Mouse (Mus musculus) midbrain, embryonic 14.5 days (tissue): Measurements from ENCODE around the gene Ngdn. TPM values are rescaled to one million over a fixed set of nuclear protein-coding genes. Genes with fewer than 3 reads are reported as not detected.
"Not testable (repeated sequence)": the region's sequence is repeated elsewhere in the genome, so short reads cannot be mapped to it uniquely, and the experiment has no call there.

ENCODE experiments used
- ATAC-seq: fragments of 200-750 bp; cut with Nextera tagmentation; 2 replicates; pipeline ENCODE4 v1.8.0; 2017; ENCODE audit warnings: moderate number of reproducible peaks, moderate library complexity; ENCODE audit not compliant: low FRiP score, low TSS enrichment
- DNase-seq: peaks from one replicate; pipeline ENCODE4 v3.0.0-alpha.2; 2015
- H3K27ac ChIP-seq: fragments of 300-500 bp; sonication (generic); replicated peaks from 2 replicates; pipeline ENCODE4 v1.5.1; 2014; ENCODE audit warnings: mild to moderate bottlenecking, low read depth, low read length, moderate library complexity
- H3K27me3 ChIP-seq: fragments of 300-500 bp; sonication (generic); 2 replicates; pipeline ENCODE4 v1.6.1; 2014; ENCODE audit warnings: low read length, control low read depth, mixed read lengths; ENCODE audit not compliant: control insufficient read depth, insufficient read depth
- H3K36me3 ChIP-seq: fragments of 300-500 bp; sonication (generic); 2 replicates; pipeline ENCODE4 v1.6.1; 2014; ENCODE audit warnings: low read length, control low read depth; ENCODE audit not compliant: control insufficient read depth, insufficient read depth
- H3K4me1 ChIP-seq: fragments of 300-500 bp; sonication (generic); 2 replicates; pipeline ENCODE4 v1.6.1; 2014; ENCODE audit warnings: mild to moderate bottlenecking, antibody characterized with exemption, low read length, control low read depth; ENCODE audit not compliant: control insufficient read depth, insufficient read depth
- H3K4me2 ChIP-seq: fragments of 300-500 bp; sonication (generic); 2 replicates; pipeline ENCODE4 v1.6.1; 2014; ENCODE audit warnings: mild to moderate bottlenecking, low read length, moderate library complexity
- H3K4me3 ChIP-seq: fragments of 300-500 bp; sonication (generic); replicated peaks from 2 replicates; pipeline ENCODE4 v1.5.1; 2014; ENCODE audit warnings: low read depth, low read length
- H3K9ac ChIP-seq: fragments of 300-500 bp; sonication (generic); replicated peaks from 2 replicates; pipeline ENCODE4 v1.6.1; 2014; ENCODE audit warnings: mild to moderate bottlenecking, low read length, moderate library complexity
- H3K9me3 ChIP-seq: fragments of 300-500 bp; sonication (generic); 2 replicates; pipeline ENCODE4 v1.6.1; 2016; ENCODE audit warnings: low read length, control low read depth, mixed read lengths; ENCODE audit not compliant: control insufficient read depth
- WGBS: fragments of 180-500 bp; shearing (Covaris S2); extraction: QIAGEN DNeasy Blood & Tissue Kit; methylation state at CpG from one replicate; pipeline ENCODE4 v1.1.7; 2014; 5-methylcytosine and 5-hydroxymethylcytosine counted together
- polyA plus RNA-seq: library from polyadenylated mRNA; unstranded; fragments of >200 nt; fragmentation: Nextera tagmentation; extraction: Ambion mirVana; gene quantifications from 2 replicates; pipeline ENCODE4 v1.2.1, GENCODE M21; 2014

Gene Ngdn
- polyA plus RNA-seq, 1 experiment from 2014 or later = 51.7 TPM

DNA sequence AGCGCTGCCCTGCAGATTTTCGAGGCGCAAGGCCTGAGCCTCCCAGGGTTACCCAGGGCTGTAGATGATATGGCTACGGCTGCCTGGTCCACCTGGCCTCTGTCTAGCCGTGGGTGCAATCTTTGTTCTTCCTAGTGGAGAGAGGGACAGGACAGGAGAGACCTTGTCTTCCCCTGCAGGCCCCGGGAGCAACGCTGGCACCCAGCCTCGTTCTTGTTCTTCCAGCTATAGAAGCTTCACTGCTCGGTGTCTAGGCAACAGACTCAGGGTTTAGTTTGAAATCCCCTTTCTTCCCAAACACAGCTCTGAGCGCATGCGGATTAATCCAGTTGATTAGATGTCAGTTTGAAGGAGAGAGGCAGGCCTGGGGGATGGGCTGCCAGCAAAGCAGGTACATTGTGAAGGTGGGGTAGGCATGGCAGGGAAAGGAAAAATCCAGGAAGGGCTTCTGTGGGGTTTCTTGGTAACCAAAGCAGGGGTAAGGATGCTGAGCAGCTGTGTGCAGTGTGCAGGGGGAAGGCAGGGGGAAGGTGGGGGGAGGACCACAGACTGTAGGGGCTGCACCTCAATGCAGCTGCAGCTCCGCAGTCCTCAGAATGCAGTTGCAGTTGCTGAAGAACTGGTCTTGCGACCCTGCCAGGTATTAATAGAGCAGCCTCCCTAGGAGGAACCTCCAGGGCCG, 19.7 kb upstream of the Ngdn start:
- no peaks in the 10 kb centered on the region for H3K36me3 ChIP-seq
- WGBS = 10% methylated on average over 14 of the region's 14 CpGs
- no peaks in the 10 kb centered on the region for H3K9me3 ChIP-seq
- DNase-seq (peak; percentile 88), ATAC-seq (peak; percentile 80)
- H3K4me3 ChIP-seq = no peak overlapping the region
- H3K4me2 ChIP-seq = peak overlapping the region; percentile 32
- H3K4me1 ChIP-seq = peaks cover 36% of the 10 kb centered on the region
- peak overlapping the region; percentile 26; the same call in 1 of the 2 replicates for H3K9ac ChIP-seq
- H3K27me3 ChIP-seq = no peaks in the 10 kb centered on the region
- H3K27ac ChIP-seq = peak overlapping the region; percentile 90

- H3K27ac ChIP-seq = peak overlapping the region; percentile 20; the same call in 1 of the 2 replicates
- no peak for DNase-seq
- H3K4me2 ChIP-seq = 0 out of 2 replicates have a peak overlapping the region, but pooled peaks have one; percentile 6
- no peak for ATAC-seq
- peaks cover 36% of the 10 kb centered on the region for H3K4me1 ChIP-seq
- no peaks in the 10 kb centered on the region for H3K36me3 ChIP-seq
- no peak overlapping the region for H3K4me3 ChIP-seq
- H3K27me3 ChIP-seq = no peaks in the 10 kb centered on the region
- no peaks in the 10 kb centered on the region for H3K9me3 ChIP-seq
- WGBS = 33% methylated on average over 9 of the region's 9 CpGs
- 0 out of 2 replicates have a peak overlapping the region, but pooled peaks have one; percentile 17 for H3K9ac ChIP-seq
These were observed 18.5 kb upstream of the Ngdn start for GRCm38 (mm10) chr14:54996793-54997192.

GRCm38 (mm10) chr14:54997297-54997696, 18.0 kb upstream of the Ngdn start:
- H3K36me3 ChIP-seq = no peaks in the 10 kb centered on the region

GRCm38 (mm10) chr14:54998680-54999079, 16.6 kb upstream of the Ngdn start:
- Histone ChIP-seq H3K36me3 (no peaks in the 10 kb centered on the region), H3K9me3 (no peaks in the 10 kb centered on the region), H3K4me3 (no peak overlapping the region), H3K27me3 (no peaks in the 10 kb centered on the region), H3K27ac (no peak overlapping the region), H3K4me2 (no peak overlapping the region), H3K4me1 (peaks cover 36% of the 10 kb centered on the region), H3K9ac (no peak overlapping the region)
- no peak for ATAC-seq
- no peak for DNase-seq

More at GRCm38 (mm10) chr14:54997297-54997696, 18.0 kb upstream of the Ngdn start:
- Histone ChIP-seq H3K4me3 (no peak overlapping the region), H3K4me2 (no peak overlapping the region), H3K9ac (0 out of 2 replicates have a peak overlapping the region, but pooled peaks have one; percentile 17), H3K4me1 (peaks cover 36% of the 10 kb centered on the region), H3K27me3 (no peaks in the 10 kb centered on the region), H3K9me3 (no peaks in the 10 kb centered on the region), H3K27ac (no peak overlapping the region)
- ATAC-seq (no peak), DNase-seq (no peak)
- 23% methylated on average over 4 of the region's 4 CpGs for WGBS

- H3K4me2 ChIP-seq, H3K4me3 ChIP-seq, H3K36me3 ChIP-seq, H3K9me3 ChIP-seq, ATAC-seq, H3K27ac ChIP-seq, H3K9ac ChIP-seq, H3K27me3 ChIP-seq: not testable (repeated sequence)
- peaks cover 30% of the 10 kb centered on the region for H3K4me1 ChIP-seq
- peak; percentile 48 for DNase-seq
- 80% methylated on average over 5 of the region's 5 CpGs for WGBS
These were observed 15.4 kb upstream of the Ngdn start for GRCm38 (mm10) chr14:54999868-55000267.

DNA sequence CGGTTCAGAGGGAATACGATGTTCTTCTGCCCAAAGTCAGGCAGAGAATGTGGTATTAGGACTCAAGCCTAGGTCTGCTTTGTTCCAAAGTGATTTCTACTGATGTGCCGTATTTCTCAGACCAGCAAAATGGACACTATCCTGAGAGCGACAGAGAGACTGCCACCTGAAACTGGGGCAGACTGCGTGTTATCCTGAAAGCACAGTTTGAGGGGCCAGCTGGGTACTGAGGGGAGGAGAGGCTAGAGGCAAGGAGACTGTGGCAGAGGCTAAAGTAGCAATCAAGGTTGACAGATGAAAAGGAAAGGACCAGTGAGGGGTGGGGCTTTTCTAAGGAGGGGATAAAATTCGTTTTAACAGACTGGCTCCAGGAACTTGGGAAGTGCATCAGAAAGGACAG, 14.4 kb upstream of the Ngdn start:
- peaks cover 21% of the 10 kb centered on the region for H3K4me1 ChIP-seq
- no peak overlapping the region for H3K4me3 ChIP-seq
- WGBS = 84% methylated on average over 6 of the region's 6 CpGs
- no peak overlapping the region for H3K27ac ChIP-seq
- no peaks in the 10 kb centered on the region for H3K27me3 ChIP-seq
- ATAC-seq (no peak), DNase-seq (no peak)
- H3K4me2 ChIP-seq = no peak overlapping the region
- H3K36me3 ChIP-seq = no peaks in the 10 kb centered on the region
- H3K9me3 ChIP-seq = no peaks in the 10 kb centered on the region
- H3K9ac ChIP-seq = no peak overlapping the region

GRCm38 (mm10) chr14:55001446-55001845, 13.8 kb upstream of the Ngdn start:
- DNase-seq = no peak
- no peaks in the 10 kb centered on the region for H3K27me3 ChIP-seq
- H3K36me3 ChIP-seq = no peaks in the 10 kb centered on the region
- ATAC-seq = no peak
- no peaks in the 10 kb centered on the region for H3K9me3 ChIP-seq
- peaks cover 14% of the 10 kb centered on the region for H3K4me1 ChIP-seq
- H3K4me3 ChIP-seq = no peak overlapping the region
- 100% methylated on average over 2 of the region's 2 CpGs for WGBS
- no peak overlapping the region for H3K9ac ChIP-seq
- no peak overlapping the region for H3K4me2 ChIP-seq
- H3K27ac ChIP-seq = no peak overlapping the region

GRCm38 (mm10) chr14:55001938-55002686, 13.1 kb upstream of the Ngdn start:
- Histone ChIP-seq H3K27ac (no peak overlapping the region), H3K4me3 (no peak overlapping the region), H3K36me3 (no peaks in the 10 kb centered on the region), H3K9ac (no peak overlapping the region), H3K4me2 (no peak overlapping the region), H3K4me1 (peaks cover 8% of the 10 kb centered on the region), H3K9me3 (no peaks in the 10 kb centered on the region), H3K27me3 (no peaks in the 10 kb centered on the region)
- ATAC-seq = no peak
- 54% methylated on average over 12 of the region's 12 CpGs for WGBS
- no peak for DNase-seq
